Mouse (Mus musculus) gastrocnemius, postnatal 36 days (tissue): Measurements from ENCODE around the gene Trmt61a. TPM values are rescaled to one million over a fixed set of nuclear protein-coding genes. Genes with fewer than 3 reads are reported as not detected.
"Not testable (repeated sequence)": the region's sequence is repeated elsewhere in the genome, so short reads cannot be mapped to it uniquely, and the experiment has no call there.

Source experiments
- DNase-seq, 2 experiments: peaks; one replicate each; pipeline ENCODE4 v3.0.0; 2022
- intact Hi-C: fragments of 180-260 bp; cut with DNase I; formaldehyde crosslinking; loops from one replicate; pipeline ENCODE4 v1.15.1; 2025
- total RNA-seq, 2 experiments: library from RNA; stranded (reverse); gene quantifications; 2 replicates each; pipeline ENCODE4 v1.2.3; 2021

Trmt61a gene
- total RNA-seq, 2 experiments from 2014 or later: 1.8 to 4.1 TPM

DNA sequence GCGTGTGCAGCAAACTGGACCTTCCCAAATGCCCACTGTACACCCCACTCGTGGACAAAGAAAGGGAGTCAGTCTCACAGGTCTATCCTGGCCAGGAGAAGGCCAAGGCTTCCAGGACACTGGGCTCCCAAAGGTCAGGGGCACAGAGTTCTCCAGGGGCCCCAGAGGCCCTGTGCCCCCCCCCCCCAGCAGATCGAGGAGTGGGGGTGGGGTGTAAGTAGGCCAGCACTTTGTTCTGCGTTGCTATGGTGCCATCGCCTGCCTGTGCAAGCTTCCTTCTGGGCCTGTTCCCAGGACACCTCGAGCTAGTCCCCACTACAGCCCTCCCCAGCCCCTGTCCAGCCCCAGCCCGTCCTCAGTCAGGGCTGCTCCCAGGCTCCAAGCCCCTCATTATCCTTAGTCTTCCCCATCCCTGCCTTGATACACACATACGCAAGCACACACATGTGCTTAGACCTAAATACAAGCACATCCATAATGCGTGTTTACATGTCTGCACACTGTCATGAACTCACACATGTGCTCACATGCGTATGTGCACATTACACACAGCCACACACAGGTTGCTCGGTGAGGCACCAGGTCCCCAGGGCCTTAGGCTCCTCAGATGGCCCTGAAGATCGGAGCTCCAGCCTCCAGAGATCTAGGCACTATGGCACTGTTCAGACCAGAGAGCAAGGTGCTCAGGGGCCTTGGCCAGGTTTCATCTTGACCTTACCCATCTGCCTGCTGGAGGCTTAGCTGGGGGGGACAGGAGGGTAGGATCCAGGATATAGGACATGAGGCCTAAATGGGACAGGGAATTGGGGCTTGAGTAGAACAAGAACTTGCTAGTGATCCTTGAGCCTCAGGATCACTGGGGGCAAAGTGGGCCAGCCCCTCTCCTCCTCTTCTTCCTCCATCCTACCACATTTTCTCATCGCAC, 17.2 kb downstream of the Trmt61a start:
- no peak for DNase-seq
- intact Hi-C loops: loop anchor here (2.0 kb wide), 1 partner anchor 26 kb away; no protein-coding TSS in a partner anchor

DNA sequence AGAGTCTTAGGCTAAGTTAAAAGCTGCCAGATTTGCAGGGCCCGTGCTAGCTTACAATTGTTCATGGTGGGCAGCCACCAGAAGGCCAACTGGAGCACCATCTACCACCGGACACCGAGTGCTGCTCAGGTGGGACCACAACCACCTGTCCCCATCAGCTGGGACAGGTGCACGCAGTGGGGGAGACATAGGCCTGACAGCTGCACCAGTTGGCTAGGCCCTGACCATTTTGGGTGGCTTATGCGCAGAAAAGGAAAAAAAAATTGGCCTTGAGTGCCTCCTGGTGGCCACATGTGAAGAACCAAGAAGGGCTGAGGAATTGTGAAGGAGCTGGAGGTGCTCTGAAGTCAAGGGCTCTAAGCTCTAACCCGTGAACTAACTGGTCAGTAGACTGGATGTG, 18.3 kb downstream of the Trmt61a start:
- DNase-seq: peak; percentile 59 to 65
- intact Hi-C loops: no loop called here

DNA sequence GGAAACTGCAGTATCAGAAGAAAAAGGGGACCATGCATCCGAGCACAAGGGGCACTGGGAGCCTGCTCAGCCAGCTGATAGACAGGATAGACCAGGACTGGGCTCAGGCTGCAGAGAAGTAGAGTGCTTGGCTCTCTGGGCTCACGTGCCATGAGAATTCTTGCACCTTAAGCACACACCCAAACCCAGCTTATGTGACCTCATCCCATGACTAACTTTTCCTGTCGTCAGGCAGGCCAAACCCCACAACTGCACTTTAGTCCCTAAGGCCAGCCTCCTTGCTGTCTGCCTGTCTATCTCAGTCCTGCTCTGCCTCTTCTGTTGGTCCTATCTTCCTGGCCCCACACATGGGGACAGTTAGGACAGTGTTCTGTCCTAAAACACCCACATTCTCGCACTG, 19.8 kb downstream of the Trmt61a start:
- intact Hi-C loops: no loop called here
- DNase-seq: no peak

DNA sequence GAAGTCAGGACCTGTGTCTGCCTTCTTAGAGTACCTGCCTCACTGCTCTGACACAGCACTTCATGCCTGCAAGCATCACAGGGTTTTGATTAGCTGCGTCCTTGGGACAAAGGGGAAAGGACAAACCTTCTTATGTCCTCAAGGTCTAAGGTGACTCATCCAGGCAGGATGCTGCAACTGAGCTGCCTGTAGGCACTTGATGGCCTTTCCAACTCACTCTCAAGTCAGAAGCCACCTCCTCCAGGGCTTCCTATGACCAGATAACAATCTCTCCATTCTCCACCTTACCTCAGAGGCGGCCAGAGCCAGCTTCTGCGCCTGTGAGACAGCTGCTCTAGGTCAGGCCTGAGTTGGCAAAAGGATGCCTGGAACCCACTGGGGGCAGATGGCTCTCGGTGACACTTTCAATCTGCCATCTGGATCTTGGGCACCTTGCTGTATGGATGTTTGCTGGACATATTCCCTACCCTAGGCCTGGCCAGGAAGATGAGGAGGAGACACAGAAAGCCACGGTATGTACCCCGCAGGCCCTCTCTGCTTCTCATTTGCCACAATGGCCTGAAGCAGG, 20.5 kb downstream of the Trmt61a start:
- no peak for DNase-seq
- intact Hi-C loops: no loop called here

DNA sequence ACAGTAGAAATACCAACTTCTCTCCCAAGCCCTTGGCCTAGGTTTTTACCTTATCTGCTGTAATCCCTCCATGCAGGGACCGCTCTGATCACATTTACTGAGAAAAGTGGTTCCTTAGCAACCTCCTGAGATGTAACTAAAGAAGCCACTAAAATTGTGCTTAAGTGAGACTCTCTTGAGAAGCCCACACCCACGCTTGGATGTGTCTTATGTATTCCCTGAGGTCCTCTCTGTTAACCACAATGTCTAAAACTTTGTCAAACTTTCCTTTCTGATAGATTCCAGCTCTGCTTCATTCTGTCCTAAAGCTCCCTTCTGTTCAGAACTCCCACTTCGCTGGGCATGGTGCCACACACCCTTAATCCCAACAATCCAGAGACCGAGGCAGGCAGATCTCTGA, 21.6 kb downstream of the Trmt61a start:
- DNase-seq: no peak
- intact Hi-C loops: no loop called here

DNA sequence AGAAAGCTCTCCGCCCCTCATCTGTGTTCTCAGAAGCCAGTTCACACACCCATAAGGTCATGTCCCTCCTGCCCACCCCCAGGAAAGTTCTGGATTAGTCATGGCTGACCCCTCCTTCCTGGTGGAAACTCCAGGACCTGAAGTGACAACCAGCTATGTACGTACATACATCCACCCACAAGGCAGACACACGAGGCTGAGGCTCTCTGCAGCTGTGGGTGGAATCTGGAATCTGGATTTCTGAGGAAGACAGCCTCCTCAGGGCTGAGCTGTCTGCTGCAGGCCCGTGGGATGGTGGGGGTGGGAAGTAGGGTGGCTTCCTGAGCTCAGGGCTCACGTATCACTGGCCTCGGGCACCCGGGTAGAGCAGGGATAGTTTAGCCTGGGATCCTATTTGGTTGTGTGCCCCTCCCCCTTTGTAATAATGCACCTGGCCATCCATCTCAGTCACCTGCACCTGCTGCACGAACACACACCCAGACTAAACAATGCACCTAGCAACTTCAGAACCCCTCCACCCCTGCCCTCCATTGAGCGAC, 23.1 kb downstream of the Trmt61a start:
- intact Hi-C loops: no loop called here
- DNase-seq: no peak

DNA sequence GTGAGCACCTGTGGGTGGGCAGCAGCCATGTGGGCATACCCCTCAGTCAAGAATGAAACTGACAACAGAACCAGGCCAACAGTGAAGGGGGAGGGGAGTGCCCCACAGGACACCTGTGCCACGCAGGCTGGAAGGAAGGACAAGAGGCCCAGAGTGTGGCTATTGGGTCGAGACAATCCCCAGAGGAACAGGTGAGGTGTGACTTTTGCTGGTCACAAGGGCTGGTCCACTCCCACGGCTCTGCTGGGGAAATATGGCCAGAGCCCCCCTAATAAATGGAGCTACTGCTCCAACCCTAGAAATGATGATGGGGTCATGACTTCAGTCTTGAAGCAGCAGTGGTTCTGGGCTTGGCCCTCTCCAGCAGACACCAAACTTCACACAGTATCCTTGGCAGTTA, 25.4 kb downstream of the Trmt61a start:
- DNase-seq: no peak
- intact Hi-C loops: no loop called here

DNA sequence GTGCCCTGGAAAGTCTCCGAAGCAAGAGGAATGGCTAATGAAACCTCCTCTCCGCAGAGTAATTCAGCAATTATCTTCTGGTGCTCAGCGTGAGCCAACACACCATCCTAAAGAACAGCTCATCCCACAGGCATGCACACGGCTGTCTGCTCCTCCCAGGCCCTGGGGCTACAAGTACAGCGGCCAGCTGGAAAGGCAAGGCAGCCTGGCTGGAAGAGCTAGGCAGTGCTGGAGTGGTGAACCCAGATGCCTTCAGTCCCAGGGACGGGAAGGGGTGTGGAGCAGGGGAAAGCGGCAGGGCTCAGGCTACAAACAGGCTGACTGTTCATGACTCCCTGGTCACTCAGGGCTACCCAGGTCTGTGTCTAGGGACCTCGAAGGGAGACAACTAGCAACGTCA, 26.7 kb downstream of the Trmt61a start:
- intact Hi-C loops: no loop called here
- DNase-seq: peak; percentile 68 to 81

DNA sequence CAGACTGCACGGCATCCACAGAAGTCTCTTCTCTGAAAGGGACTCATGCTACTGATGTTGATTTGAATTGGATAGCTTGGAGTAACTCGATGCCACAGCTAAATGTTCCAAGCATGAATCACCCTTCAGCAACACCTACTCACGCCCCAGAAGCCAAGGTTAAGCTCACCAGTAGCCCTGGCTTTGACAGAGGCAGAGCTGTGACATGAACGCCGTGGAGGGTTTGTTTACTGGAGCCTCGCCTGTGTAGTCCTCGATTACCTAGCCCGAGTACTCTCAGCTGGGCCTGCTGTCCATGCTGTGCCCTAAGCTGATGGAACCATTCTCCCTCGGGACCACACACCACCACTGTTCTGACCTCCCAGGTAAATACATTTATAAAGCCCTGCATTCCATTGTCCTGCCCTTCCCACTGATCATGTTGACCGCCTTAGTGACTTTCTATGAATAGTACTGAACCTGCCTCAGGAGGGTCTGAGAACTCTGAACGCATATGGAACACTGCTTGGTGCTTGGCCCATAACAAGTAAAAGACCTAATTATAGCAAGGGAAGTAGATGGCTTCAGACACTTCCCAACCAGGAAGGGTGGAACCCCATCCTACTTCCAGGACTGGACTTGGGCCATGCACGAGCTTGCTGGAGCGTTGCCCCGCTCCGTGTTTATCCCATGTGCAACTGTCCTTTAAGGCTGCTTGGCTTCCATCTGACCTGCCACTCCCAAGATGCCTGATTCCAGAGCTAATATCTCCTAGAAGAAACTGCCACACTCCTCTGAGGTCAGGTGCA, 27.5 kb downstream of the Trmt61a start:
- intact Hi-C loops: no loop called here
- DNase-seq: peak; percentile 85 to 86

DNA sequence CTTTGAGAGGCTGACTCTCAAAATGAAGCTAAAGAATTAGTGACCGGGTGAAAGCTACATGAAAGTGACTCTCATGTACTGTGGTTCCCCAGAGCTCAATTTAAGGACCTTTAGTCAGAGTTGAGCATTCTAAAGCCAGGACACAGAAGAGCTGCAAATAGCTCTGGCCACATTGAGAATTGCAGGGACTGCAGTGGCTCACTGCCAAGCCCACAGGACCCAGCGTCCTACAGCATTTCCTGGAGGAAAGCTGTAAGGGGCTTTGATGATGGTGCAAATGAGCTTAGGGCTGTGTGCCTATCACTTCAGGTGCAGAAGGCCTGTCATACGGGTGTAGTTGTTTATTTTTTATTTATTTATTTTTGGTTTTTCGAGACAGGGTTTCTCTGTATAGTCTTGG, 30.3 kb downstream of the Trmt61a start:
- intact Hi-C loops: no loop called here
- DNase-seq: no peak

DNA sequence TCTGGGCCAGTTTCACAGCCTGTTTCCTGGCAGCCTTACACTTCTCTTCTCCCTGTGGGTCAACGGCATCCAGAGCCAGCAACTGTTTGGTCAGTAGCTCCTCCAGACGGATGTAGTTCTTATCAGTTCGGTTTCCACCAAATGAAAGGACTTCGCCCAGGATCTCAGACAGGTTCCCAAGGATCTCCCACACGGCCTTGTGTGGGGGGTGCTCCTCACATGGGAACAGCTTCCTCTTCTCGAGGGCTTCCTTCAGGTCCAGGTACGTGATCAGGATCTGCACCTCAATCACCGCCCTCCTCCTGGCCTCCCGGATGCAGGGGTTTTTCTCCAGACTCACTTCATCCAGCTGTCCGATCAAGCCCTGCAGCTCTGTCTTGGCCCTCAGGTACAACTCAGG, 32.2 kb downstream of the Trmt61a start:
- DNase-seq: no peak
- intact Hi-C loops: no loop called here

DNA sequence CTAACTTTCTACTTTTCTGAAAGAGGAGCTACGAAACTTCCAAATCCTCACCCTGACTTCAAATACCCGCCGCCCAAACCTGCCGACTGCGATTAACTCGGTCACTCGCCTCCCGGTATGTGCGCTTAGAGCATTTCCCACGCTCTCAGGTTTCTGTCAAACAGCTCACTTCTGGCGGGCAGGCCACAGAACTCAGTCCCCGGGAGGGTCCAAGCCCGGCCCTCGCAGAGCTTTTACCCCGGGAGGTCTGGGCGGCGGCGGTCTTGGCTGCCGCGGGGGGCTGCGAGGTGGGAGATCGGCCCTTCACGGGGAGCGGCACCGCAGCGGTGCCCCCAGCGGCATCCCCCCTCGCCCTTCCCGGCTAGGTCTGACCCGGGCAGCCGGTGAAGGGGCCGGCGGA, 34.6 kb downstream of the Trmt61a start:
- intact Hi-C loops: no loop called here
- no peak for DNase-seq

DNA sequence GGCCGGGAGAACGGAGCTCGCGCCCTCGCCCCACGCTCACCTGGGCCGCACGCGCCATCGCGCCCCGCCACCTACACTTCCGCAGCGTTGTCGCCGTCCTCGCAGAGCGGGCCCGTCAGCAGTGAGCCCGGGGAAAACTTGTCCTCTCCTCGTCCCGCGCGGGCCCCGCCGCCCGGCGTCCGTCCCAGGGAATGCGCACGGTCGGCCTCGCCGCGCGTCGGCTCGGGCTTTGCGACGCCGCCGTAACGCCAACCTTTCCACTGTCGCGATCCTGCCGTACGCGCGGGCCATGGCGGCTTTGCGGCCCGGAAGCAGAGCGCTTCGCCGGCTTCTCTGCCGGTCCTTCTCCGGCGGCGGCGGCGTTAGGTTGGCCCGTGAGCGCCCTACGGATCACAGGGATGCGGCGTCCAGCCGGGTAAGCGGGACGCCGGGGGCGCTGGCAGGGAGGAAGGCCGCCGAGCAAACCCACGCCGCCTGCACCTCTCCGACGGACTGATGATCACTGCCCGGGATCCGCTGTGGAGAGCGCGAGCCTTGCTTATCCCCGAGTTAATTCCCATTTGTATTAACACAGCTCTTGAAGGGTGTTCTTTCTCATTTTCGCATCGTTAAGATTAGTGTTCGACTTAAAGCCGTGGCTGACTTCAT, 35.2 kb downstream of the Trmt61a start, which contains the start of the genes Bag5 and Apopt1:
Gene Bag5, minus strand, starts transcription at position 254 of the 648 bp plus-strand sequence.
Gene Apopt1, plus strand, starts transcription at position 258 of the 648 bp plus-strand sequence.
- intact Hi-C loops: loop anchor here (1.0 kb wide), 1 partner anchor 99 kb away; no protein-coding TSS in a partner anchor
- DNase-seq: peak; percentile 83 to 87

DNA sequence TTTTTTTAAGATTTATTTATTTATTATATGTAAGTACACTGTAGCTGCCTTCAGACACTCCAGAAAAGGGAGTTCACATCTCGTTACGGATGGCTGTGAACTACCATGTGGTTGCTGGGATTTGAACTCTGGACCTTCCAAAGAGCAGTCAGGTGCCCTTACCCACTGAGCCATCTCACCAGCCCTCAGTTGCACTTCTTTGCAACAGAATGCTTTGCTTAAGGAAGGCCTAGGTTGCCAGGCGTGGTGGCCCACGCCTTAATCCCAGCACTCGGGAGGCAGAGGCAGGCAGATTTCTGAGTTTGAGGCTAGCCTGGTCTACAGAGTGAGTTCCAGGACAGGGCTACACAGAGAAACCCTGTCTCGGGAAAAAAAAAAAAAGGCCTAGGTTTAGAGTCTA, 36.0 kb downstream of the Trmt61a start:
- DNase-seq: not testable (repeated sequence)
- intact Hi-C loops: loop anchor here (1.0 kb wide), 1 partner anchor 98 kb away; no protein-coding TSS in a partner anchor

DNA sequence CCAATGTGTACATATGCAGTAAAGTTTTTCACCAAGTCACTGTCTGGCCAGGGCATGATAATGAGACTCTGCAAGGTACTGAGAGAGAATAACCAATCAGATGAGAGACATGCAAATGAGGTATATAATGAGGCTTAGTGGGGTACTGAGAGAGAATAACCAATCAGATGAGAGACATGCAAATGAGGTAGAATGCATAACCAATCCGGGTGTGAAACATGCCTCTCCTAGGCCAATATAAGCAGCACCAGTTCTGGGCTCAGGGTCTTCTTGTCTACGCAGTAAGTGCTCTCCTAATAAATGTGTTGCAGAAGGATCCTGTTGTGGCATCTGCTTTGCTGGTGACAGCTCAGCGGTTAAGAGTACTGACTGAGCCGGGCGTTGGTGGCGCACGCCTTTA, 38.6 kb downstream of the Trmt61a start:
- intact Hi-C loops: no loop called here
- no peak for DNase-seq

DNA sequence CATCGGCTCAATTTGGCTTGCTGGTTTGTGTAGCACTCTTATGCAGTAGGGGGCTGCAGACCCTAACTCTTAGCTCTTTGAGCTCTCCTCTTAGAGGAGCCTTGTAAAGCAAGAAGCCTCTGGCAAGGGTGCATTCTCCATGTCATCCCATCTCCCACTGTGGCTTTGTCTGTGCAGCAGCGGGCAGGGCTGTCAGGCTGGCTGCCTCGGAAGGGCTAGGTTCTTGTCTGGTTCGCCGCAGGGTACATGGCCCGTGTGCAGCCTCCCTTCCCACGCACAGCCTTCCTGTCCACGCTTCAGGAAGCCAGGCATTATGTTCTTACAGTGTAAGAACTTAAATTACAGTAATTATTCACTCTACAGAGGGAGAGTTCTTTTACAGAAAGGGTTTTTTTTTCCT, 40.8 kb downstream of the Trmt61a start:
- DNase-seq: no peak
- intact Hi-C loops: no loop called here

DNA sequence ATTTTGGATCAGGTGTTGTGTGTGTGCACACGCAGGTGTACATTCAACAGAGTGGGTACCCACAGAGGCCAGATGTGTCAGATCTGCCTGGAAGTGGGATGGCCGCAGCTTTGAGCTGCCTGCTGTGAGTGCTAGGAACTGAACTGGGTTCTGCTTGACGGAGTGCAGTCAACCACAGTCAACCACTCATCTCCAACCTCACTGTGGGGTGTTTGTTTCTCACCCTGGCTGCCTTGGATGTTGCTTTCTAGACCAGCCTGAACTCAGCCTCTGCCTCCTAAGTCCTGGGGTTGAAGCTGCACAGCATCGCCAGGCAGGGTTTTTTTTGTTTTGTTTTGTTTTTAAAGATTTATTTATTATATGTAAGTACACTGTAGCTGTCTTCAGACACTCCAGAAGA, 42.3 kb downstream of the Trmt61a start:
- no peak for DNase-seq

DNA sequence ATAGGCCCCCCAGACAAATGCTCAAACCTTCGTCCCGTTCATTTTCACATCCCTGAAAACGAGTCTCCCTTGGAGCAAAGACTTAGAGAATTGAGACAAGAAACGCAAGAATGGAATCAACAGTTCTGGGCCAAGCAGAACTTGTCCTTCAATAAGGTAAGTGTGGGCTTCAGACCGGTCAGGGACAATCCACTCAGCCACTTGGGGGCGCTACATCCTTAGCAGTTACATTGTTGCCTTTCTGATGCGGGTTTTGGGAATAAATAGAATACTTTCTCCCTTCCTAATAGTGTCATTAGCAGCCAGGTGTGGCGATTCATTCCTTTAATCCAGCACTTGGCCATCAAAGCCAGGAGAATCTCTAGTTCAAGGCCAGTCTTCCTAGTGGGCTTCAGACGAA, 44.7 kb downstream of the Trmt61a start:
- intact Hi-C loops: no loop called here
- peak in 1 of 2 experiments; percentile 56 for DNase-seq

More for the DNA sequence above, 42.3 kb downstream of the Trmt61a start:
- intact Hi-C loops: no loop called here

DNA sequence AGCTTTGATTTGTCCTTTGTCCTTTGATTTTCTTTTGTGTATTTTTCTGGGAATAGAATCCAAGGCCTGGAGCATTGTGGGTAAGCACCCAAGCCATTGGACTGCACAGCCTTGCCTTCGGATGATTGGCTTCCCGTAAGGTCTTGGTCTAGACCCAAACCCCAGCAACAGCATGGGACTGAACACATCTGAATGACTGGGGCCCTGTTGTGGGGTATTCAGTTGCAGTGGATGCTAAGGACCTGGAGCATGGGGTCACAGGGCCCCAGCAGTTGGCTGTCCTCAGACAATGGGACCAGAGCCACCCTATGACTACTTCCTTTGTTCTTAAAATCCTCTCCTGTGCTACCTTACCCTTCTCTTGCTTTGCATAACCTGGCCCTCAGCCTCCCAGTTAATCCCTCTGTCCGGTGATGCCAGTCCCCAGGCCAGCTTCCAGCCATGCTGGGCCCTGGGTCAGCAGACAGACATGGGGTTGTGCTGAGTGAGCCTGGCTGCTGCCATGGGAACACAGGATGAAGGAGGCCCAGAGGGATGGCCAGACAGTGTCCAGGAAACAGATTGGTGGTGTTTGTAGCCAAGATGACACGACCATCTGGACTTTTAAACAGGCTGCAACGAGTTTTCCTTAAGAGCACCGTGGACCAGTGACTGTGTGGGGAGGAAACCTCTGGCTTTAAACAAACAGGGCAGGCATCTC, 46.9 kb downstream of the Trmt61a start:
- peak; percentile 46 to 64 for DNase-seq
- intact Hi-C loops: no loop called here
